Mouse (Mus musculus) liver, embryonic 14.5 days (tissue): Measurements from ENCODE around the gene Rad54l2. TPM values are rescaled to one million over a fixed set of nuclear protein-coding genes. Genes with fewer than 3 reads are reported as not detected.

ENCODE experiments used
- ATAC-seq: fragments of 200-750 bp; cut with Nextera tagmentation; 2 replicates; pipeline ENCODE4 v1.8.0; 2017; ENCODE audit warnings: moderate number of reproducible peaks, mild to moderate bottlenecking, moderate library complexity; ENCODE audit not compliant: insufficient read depth
- DNase-seq, 3 experiments: peaks; one replicate each; pipeline ENCODE4 v3.0.0-alpha.2; 2012 to 2013; ENCODE audit warnings: low read depth in 3 of 3, low spot score in 3 of 3
- H3K27ac ChIP-seq: fragments of 300-500 bp; sonication (generic); 2 replicates; pipeline ENCODE4 v1.5.1; 2014; ENCODE audit warnings: moderate library complexity, mild to moderate bottlenecking, control low read depth, inconsistent platforms
- H3K27me3 ChIP-seq: fragments of 300-500 bp; sonication (generic); 2 replicates; pipeline ENCODE4 v1.6.1; 2014; ENCODE audit warnings: mild to moderate bottlenecking, low read length, moderate library complexity; ENCODE audit not compliant: control insufficient read depth, insufficient read depth
- H3K36me3 ChIP-seq: fragments of 300-500 bp; sonication (generic); replicated peaks from 2 replicates; pipeline ENCODE4 v1.6.1; 2014; ENCODE audit warnings: low read depth; ENCODE audit not compliant: control insufficient read depth, insufficient read depth
- H3K4me1 ChIP-seq, 2 experiments: fragments of 200-500 bp in 1 of 2; fragments of 300-500 bp in 1 of 2; sonication (generic) in 1 of 2; replicated peaks; 2 replicates each; pipeline ENCODE4 v1.6.1; 2012 to 2014; ENCODE audit warnings: antibody characterized with exemption in 1 of 2, inconsistent platforms in 1 of 2, low read length in 1 of 2; ENCODE audit not compliant: control insufficient read depth in 2 of 2, insufficient read depth in 2 of 2
- H3K4me2 ChIP-seq: fragments of 300-500 bp; sonication (generic); 2 replicates; pipeline ENCODE4 v1.6.1; 2014; ENCODE audit warnings: low read depth, mild to moderate bottlenecking, control low read depth, moderate library complexity
- H3K4me3 ChIP-seq, 2 experiments: fragments of 200-500 bp in 1 of 2; fragments of 300-500 bp in 1 of 2; sonication (generic) in 1 of 2; 2 replicates each; pipeline ENCODE4 v1.5.1; 2012 to 2014; ENCODE audit warnings: low read depth in 2 of 2, low read length in 2 of 2, mild to moderate bottlenecking in 2 of 2, control low read depth in 1 of 2, inconsistent platforms in 1 of 2, moderate library complexity in 1 of 2; ENCODE audit not compliant: insufficient read depth in 1 of 2
- H3K9ac ChIP-seq: fragments of 300-500 bp; sonication (generic); replicated peaks from 2 replicates; pipeline ENCODE4 v1.6.1; 2014; ENCODE audit warnings: mild to moderate bottlenecking, control low read depth, moderate library complexity
- H3K9me3 ChIP-seq: fragments of 300-500 bp; sonication (generic); 2 replicates; pipeline ENCODE4 v1.6.1; 2016; ENCODE audit warnings: low read length, mixed read lengths; ENCODE audit not compliant: control insufficient read depth
- CTCF ChIP-seq: IDR thresholded peaks from 2 replicates; pipeline ENCODE4 v1.5.1; 2016; ENCODE audit warnings: antibody characterized with exemption, low read depth, control low read depth
- EP300 ChIP-seq: IDR thresholded peaks from 2 replicates; pipeline ENCODE4 v1.6.1; 2016; ENCODE audit warnings: antibody characterized with exemption, low read depth
- WGBS: fragments of 180-500 bp; shearing (Covaris S2); extraction: QIAGEN DNeasy Blood & Tissue Kit; methylation state at CpG from one replicate; pipeline ENCODE4 v1.1.7; 2014; ENCODE audit not compliant: insufficient replicate concordance; 5-methylcytosine and 5-hydroxymethylcytosine counted together
- polyA plus RNA-seq, 2 experiments: library from polyadenylated mRNA; depleted of rRNA in 1 of 2; stranded (reverse) in 1 of 2; unstranded in 1 of 2; fragments of >200 nt; fragmentation: Nextera tagmentation in 1 of 2; extraction: Ambion mirVana in 1 of 2; gene quantifications; 2 replicates each; pipeline versions ENCODE4 v1.2.1 to v1.2.3; 2012 to 2014

Rad54l2 gene
- polyA plus RNA-seq, 2 experiments, result 0.96 to 2.4 TPM

DNA sequence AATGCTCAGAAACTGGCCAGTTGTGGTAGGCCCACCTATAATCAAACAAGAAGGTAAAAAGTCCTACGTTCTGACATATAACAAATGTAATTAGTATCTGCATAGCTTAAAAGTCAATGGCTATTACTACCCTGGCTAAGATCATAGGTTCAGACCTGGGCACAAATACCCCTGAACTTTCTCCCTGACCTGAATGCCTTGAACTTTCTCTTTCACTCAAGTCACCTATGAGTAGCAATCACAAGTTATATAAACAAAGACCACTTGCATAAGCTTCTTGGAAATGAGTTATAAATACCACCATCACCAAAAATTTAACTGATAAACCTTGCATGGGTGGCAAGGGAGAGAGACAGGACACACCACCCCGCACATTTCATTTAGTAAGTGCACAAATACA is 63.6 kb downstream of the Rad54l2 start:
- DNase-seq, result no peak
- no peaks in the 10 kb centered on the region for H3K9me3 ChIP-seq
- no peak overlapping the region for H3K9ac ChIP-seq

DNA sequence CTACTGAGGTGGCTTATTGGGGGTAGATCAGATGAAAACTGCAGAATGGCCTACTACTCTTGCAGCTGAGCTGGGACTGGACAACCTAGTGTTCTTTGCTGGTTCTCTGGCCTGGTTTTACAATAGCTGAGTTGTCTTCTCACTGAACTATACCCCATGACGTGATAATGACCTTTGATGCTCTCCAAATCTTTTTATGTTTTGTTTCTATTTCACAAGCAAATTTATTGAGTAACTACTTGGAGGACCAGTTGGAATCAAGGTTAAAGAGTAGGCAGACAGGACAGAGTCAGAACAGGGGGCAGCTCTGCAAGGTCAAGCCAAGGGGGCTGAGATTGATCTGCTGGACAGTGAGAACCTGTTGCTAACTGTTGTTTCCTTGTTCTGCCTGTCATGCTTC is 64.1 kb downstream of the Rad54l2 start:
- Histone ChIP-seq H3K9me3 (no peaks in the 10 kb centered on the region), H3K4me2 (no peak overlapping the region), H3K36me3 (no peaks in the 10 kb centered on the region; the same call in 1 of the 2 replicates), H3K27ac (no peak overlapping the region), H3K4me1 (peaks cover 6 to 12% of the 10 kb centered on the region in 2 experiments), H3K27me3 (no peaks in the 10 kb centered on the region), H3K9ac (no peak overlapping the region), H3K4me3 (no peak overlapping the region)
- TF ChIP-seq CTCF (no peak), EP300 (no peak)
- 76% methylated on average over 1 of the region's 1 CpGs for WGBS
- no peak for ATAC-seq
- no peak for DNase-seq

More for the DNA sequence above, 63.6 kb downstream of the Rad54l2 start:
- Histone ChIP-seq H3K27ac (no peak overlapping the region), H3K4me3 (no peak overlapping the region), H3K4me1 (peaks cover 6 to 12% of the 10 kb centered on the region in 2 experiments), H3K4me2 (no peak overlapping the region), H3K36me3 (no peaks in the 10 kb centered on the region; the same call in 1 of the 2 replicates), H3K27me3 (no peaks in the 10 kb centered on the region)
- WGBS, result 73% methylated on average over 2 of the region's 2 CpGs
- no peak for ATAC-seq
- TF ChIP-seq CTCF (no peak), EP300 (no peak)

DNA sequence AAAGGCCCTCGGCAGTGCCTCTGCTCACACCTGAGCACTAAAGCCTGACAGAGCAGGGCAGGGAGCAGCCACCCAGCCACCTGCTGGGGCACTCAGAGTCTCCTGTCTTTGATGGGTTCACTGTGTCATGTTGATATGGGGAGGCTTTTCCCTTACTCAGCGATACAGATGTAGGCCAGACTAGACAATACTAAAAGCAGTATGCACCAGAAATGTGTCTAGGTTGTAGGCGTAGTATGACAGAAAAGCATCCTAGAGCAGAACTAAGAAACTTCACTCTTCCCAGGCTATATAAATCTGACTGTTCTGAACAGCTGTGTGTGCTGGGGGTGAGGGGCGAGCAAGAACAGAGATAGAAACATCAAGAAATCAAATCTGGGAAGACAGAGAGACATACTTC is 72.3 kb downstream of the Rad54l2 start:
- Histone ChIP-seq H3K4me3 (no peak overlapping the region), H3K4me1 (no peaks in the 10 kb centered on the region), H3K9ac (no peak overlapping the region), H3K27ac (no peak overlapping the region), H3K4me2 (no peak overlapping the region), H3K36me3 (peaks cover 11% of the 10 kb centered on the region), H3K27me3 (no peaks in the 10 kb centered on the region), H3K9me3 (no peaks in the 10 kb centered on the region)
- DNase-seq (no peak), ATAC-seq (no peak)
- TF ChIP-seq CTCF (no peak), EP300 (no peak)
- WGBS, result 81% methylated on average over 4 of the region's 4 CpGs

DNA sequence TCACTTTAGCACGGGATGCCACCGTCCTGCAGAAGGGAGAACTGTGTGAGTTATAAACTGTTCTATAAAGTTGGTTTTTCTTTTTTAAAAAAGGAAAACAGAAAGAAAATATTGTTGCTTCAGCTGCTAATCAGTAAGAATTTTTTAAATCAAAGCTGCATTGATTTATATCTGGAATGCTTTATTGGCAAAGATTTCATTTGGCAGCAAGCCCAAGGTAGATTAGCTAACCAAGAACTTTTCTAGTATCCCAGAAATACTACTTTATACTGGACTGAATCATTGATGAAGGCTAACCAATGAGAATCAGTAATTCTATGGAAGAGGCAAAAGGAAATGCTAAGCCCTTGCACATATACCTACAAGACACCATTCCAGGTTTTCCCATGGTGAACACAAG is 72.8 kb downstream of the Rad54l2 start:
- H3K9ac ChIP-seq, result no peak overlapping the region
- no peak overlapping the region for H3K27ac ChIP-seq
- no peaks in the 10 kb centered on the region for H3K27me3 ChIP-seq
- H3K9me3 ChIP-seq, result no peaks in the 10 kb centered on the region
- no peak for DNase-seq
- WGBS, result 82% methylated on average over 2 of the region's 2 CpGs
- H3K36me3 ChIP-seq, result peaks cover 11% of the 10 kb centered on the region
- no peak for TF ChIP-seq CTCF
- TF ChIP-seq EP300, result no peak
- no peak overlapping the region for H3K4me3 ChIP-seq
- no peak for ATAC-seq
- no peaks in the 10 kb centered on the region for H3K4me1 ChIP-seq
- H3K4me2 ChIP-seq, result no peak overlapping the region

DNA sequence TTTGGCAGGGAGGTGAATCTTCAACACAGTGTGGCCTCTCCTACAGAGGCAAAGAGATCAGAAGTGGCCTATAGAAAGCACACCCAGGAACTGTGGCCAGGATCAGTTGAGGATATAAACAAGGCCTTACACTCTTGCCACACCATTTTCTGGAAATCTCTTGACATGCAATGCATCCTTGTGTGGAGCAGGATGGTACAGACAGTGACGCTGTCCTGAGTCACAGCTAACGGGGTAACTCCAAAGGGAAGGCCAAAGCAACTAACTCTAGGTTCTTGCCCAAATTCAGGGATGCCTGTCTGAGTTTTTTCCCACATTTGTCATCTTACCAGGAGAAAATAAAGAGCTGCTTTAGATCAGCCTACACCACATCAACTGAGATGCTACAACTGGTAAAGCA is 76.5 kb downstream of the Rad54l2 start:
- no peak overlapping the region for H3K9ac ChIP-seq
- no peaks in the 10 kb centered on the region for H3K27me3 ChIP-seq
- 76% methylated on average over 2 of the region's 2 CpGs for WGBS
- DNase-seq (no peak), ATAC-seq (no peak)
- H3K4me1 ChIP-seq, result no peaks in the 10 kb centered on the region
- H3K36me3 ChIP-seq, result peaks cover 11% of the 10 kb centered on the region
- H3K4me3 ChIP-seq, result no peak overlapping the region
- no peak overlapping the region for H3K4me2 ChIP-seq
- H3K9me3 ChIP-seq, result no peaks in the 10 kb centered on the region
- TF ChIP-seq CTCF, result no peak
- TF ChIP-seq EP300, result no peak
- H3K27ac ChIP-seq, result no peak overlapping the region
